Mouse (Mus musculus) MEL (cell line): ENCODE measurements around the gene Trim41. TPM values are rescaled to one million over a fixed set of nuclear protein-coding genes. Genes with fewer than 3 reads are reported as not detected.
"Not testable (repeated sequence)": the region's sequence is repeated elsewhere in the genome, so short reads cannot be mapped to it uniquely, and the experiment has no call there.

ENCODE experiments used
- DNase-seq: peaks from one replicate; pipeline ENCODE4 v3.0.0; 2011; ENCODE audit warnings: low read depth, low spot score
- H3K27ac ChIP-seq: 2 replicates; pipeline ENCODE4 v1.5.1; 2012; ENCODE audit warnings: low read depth, mild to moderate bottlenecking, control low read depth, low read length, moderate library complexity; ENCODE audit not compliant: control insufficient read depth
- H3K27me3 ChIP-seq, 2 experiments: fragments of 150-350 bp in 1 of 2; sonication (generic) in 1 of 2; 2 replicates each; pipeline ENCODE4 v1.6.1; 2012; ENCODE audit warnings: low read length in 2 of 2, mild to moderate bottlenecking in 2 of 2, improper control_type of control experiment in 1 of 2, moderate library complexity in 1 of 2; ENCODE audit not compliant: insufficient read depth in 2 of 2, control insufficient read depth in 1 of 2
- H3K36me3 ChIP-seq, 2 experiments: 2 replicates each; pipeline ENCODE4 v1.6.1; 2012 to 2014; ENCODE audit warnings: low read length in 2 of 2, improper control_type of control experiment in 1 of 2, inconsistent platforms in 1 of 2, mild to moderate bottlenecking in 1 of 2; ENCODE audit not compliant: insufficient read depth in 2 of 2, control insufficient read depth in 1 of 2
- H3K4me1 ChIP-seq, 2 experiments: fragments of 150-350 bp in 1 of 2; sonication (generic) in 1 of 2; 2 replicates each; pipeline ENCODE4 v1.6.1; 2012; ENCODE audit warnings: low read length in 2 of 2, improper control_type of control experiment in 1 of 2, mild to moderate bottlenecking in 1 of 2; ENCODE audit not compliant: insufficient read depth in 2 of 2, control insufficient read depth in 1 of 2
- H3K4me3 ChIP-seq, 2 experiments: fragments of 150-350 bp in 1 of 2; sonication (generic) in 1 of 2; 2 replicates each; pipeline ENCODE4 v1.5.1; 2012; ENCODE audit warnings: low read depth in 2 of 2, low read length in 2 of 2, mild to moderate bottlenecking in 2 of 2, moderate library complexity in 2 of 2, control low read depth in 1 of 2, improper control_type of control experiment in 1 of 2; ENCODE audit not compliant: control insufficient read depth in 1 of 2, insufficient read depth in 1 of 2
- H3K79me2 ChIP-seq: 2 replicates; pipeline ENCODE4 v1.6.1; 2012; ENCODE audit warnings: mild to moderate bottlenecking, low read length, moderate library complexity; ENCODE audit not compliant: control insufficient read depth, poor library complexity, insufficient read depth
- H3K9ac ChIP-seq: 2 replicates; pipeline ENCODE4 v1.6.1; 2012; ENCODE audit warnings: low read depth, mild to moderate bottlenecking, control low read depth, low read length, moderate library complexity; ENCODE audit not compliant: control insufficient read depth, poor library complexity, severe bottlenecking
- H3K9me3 ChIP-seq: fragments of 150-350 bp; sonication (generic); replicated peaks from 2 replicates; pipeline ENCODE4 v1.6.1; 2012; ENCODE audit warnings: mild to moderate bottlenecking, low read length, improper control_type of control experiment, moderate library complexity; ENCODE audit not compliant: insufficient read depth
- BHLHE40 ChIP-seq: IDR thresholded peaks from 2 replicates; pipeline ENCODE4 v1.6.1; 2012; ENCODE audit warnings: low read depth, mild to moderate bottlenecking, inconsistent platforms, low read length, improper control_type of control experiment, borderline replicate concordance
- CHD1 ChIP-seq: IDR thresholded peaks from 2 replicates; pipeline ENCODE4 v1.6.1; 2012; ENCODE audit warnings: low read depth, mild to moderate bottlenecking, inconsistent platforms, low read length, improper control_type of control experiment
- CHD2 ChIP-seq: IDR thresholded peaks from 2 replicates; pipeline ENCODE4 v1.6.1; 2011; ENCODE audit warnings: low read length, improper control_type of control experiment
- ELF1 ChIP-seq: IDR thresholded peaks from 2 replicates; pipeline ENCODE4 v1.6.1; 2014; ENCODE audit warnings: low read depth, mild to moderate bottlenecking, inconsistent platforms, low read length, improper control_type of control experiment, moderate library complexity
- EP300 ChIP-seq, 2 experiments: IDR thresholded peaks; 2 replicates each; pipeline ENCODE4 v1.6.1; 2011; ENCODE audit warnings: improper control_type of control experiment in 2 of 2, low read length in 2 of 2, low read depth in 1 of 2, mild to moderate bottlenecking in 1 of 2
- ETS1 ChIP-seq: IDR thresholded peaks from 2 replicates; pipeline ENCODE4 v1.6.1; 2012; ENCODE audit warnings: low read depth, mild to moderate bottlenecking, inconsistent platforms, low read length, improper control_type of control experiment, moderate library complexity
- GABPA ChIP-seq: IDR thresholded peaks from 2 replicates; pipeline ENCODE4 v1.6.1; 2012; ENCODE audit warnings: low read depth, mild to moderate bottlenecking, inconsistent platforms, low read length, improper control_type of control experiment, moderate library complexity
- GATA1 ChIP-seq: IDR thresholded peaks from 2 replicates; pipeline ENCODE4 v1.6.1; 2011; ENCODE audit warnings: low read depth, low read length, improper control_type of control experiment
- JUND ChIP-seq: IDR thresholded peaks from 2 replicates; pipeline ENCODE4 v1.6.1; 2011; ENCODE audit warnings: low read depth, mild to moderate bottlenecking, improper control_type of control experiment, low read length
- MAFK ChIP-seq: IDR thresholded peaks from 2 replicates; pipeline ENCODE4 v1.6.1; 2011; ENCODE audit warnings: low read depth, mild to moderate bottlenecking, low read length, improper control_type of control experiment, borderline replicate concordance
- MAX ChIP-seq: IDR thresholded peaks from 2 replicates; pipeline ENCODE4 v1.6.1; 2011; ENCODE audit warnings: low read length, improper control_type of control experiment
- MAZ ChIP-seq: IDR thresholded peaks from 2 replicates; pipeline ENCODE4 v1.6.1; 2012; ENCODE audit warnings: low read depth, mild to moderate bottlenecking, inconsistent platforms, low read length, improper control_type of control experiment
- MXI1 ChIP-seq: IDR thresholded peaks from 2 replicates; pipeline ENCODE4 v1.6.1; 2011; ENCODE audit warnings: mild to moderate bottlenecking, low read depth, low read length, improper control_type of control experiment
- MYB ChIP-seq: IDR thresholded peaks from 2 replicates; pipeline ENCODE4 v1.6.1; 2011; ENCODE audit warnings: mild to moderate bottlenecking, low read depth, low read length, improper control_type of control experiment
- MYC ChIP-seq: IDR thresholded peaks from 2 replicates; pipeline ENCODE4 v1.6.1; 2011; ENCODE audit warnings: low read depth, mild to moderate bottlenecking, low read length, improper control_type of control experiment, moderate library complexity
- NELFE ChIP-seq: IDR thresholded peaks from 2 replicates; pipeline ENCODE4 v1.6.1; 2011; ENCODE audit warnings: low read depth, low read length, improper control_type of control experiment
- POLR2A ChIP-seq, 2 experiments: IDR thresholded peaks; 2 replicates each; pipeline ENCODE4 v1.6.1; 2011 to 2012; ENCODE audit warnings: low read length in 2 of 2, mild to moderate bottlenecking in 2 of 2, control low read depth in 1 of 2, improper control_type of control experiment in 1 of 2, low read depth in 1 of 2, moderate library complexity in 1 of 2; ENCODE audit not compliant: control insufficient read depth in 1 of 2, insufficient read depth in 1 of 2, poor library complexity in 1 of 2
- POLR2AphosphoS2 ChIP-seq: IDR thresholded peaks from 2 replicates; pipeline ENCODE4 v1.6.1; 2011; ENCODE audit warnings: low read length, improper control_type of control experiment
- RAD21 ChIP-seq: IDR thresholded peaks from 2 replicates; pipeline ENCODE4 v1.6.1; 2011; ENCODE audit warnings: mild to moderate bottlenecking, low read depth, low read length, improper control_type of control experiment
- RCOR1 ChIP-seq: IDR thresholded peaks from 2 replicates; pipeline ENCODE4 v1.6.1; 2012; ENCODE audit warnings: low read depth, mild to moderate bottlenecking, inconsistent platforms, low read length, improper control_type of control experiment
- SIN3A ChIP-seq: IDR thresholded peaks from 2 replicates; pipeline ENCODE4 v1.6.1; 2012; ENCODE audit warnings: low read length, improper control_type of control experiment, inconsistent platforms
- TBP ChIP-seq: IDR thresholded peaks from 2 replicates; pipeline ENCODE4 v1.8.0; 2011; ENCODE audit warnings: low read depth, low read length, improper control_type of control experiment
- TCF12 ChIP-seq: IDR thresholded peaks from 2 replicates; pipeline ENCODE4 v1.6.1; 2014; ENCODE audit warnings: low read depth, mild to moderate bottlenecking, inconsistent platforms, low read length, improper control_type of control experiment, moderate library complexity
- USF1 ChIP-seq: IDR thresholded peaks from 2 replicates; pipeline ENCODE4 v1.6.1; 2014; ENCODE audit warnings: low read depth, mild to moderate bottlenecking, inconsistent platforms, low read length, improper control_type of control experiment, moderate library complexity
- ZMIZ1 ChIP-seq: IDR thresholded peaks from 2 replicates; pipeline ENCODE4 v1.6.1; 2012; ENCODE audit warnings: low read depth, mild to moderate bottlenecking, inconsistent platforms, low read length, improper control_type of control experiment, moderate library complexity
- polyA plus RNA-seq, 2 experiments: library from polyadenylated mRNA; stranded (reverse) in 1 of 2; unstranded in 1 of 2; fragments of >175 nt in 1 of 2; fragments of >200 nt in 1 of 2; gene quantifications; 2 replicates each; pipeline versions ENCODE4 v1.2.1 to v1.2.4; 2012; ENCODE audit warnings: low replicate concordance in 2 of 2, low read depth in 1 of 2; ENCODE audit not compliant: insufficient read length in 2 of 2, insufficient read depth in 1 of 2, missing spikeins in 1 of 2
- total RNA-seq: library from RNA; depleted of rRNA; stranded (reverse); fragments of 300-350 nt; gene quantifications from 2 replicates; pipeline ENCODE4 v1.2.3, GENCODE M21; 2012

Gene Trim41
- total and polyA plus RNA-seq, 3 experiments = 37.0 to 76.3 (median 56.4) TPM

GRCm38 (mm10) chr11:48793184-48793583 is 24.0 kb downstream of the Trim41 start:
- Histone ChIP-seq H3K79me2 (peaks cover 4% of the 10 kb centered on the region; the same call in 1 of the 2 replicates), H3K27ac (no peak overlapping the region), H3K4me3 (no peak overlapping the region), H3K9me3 (no peaks in the 10 kb centered on the region), H3K27me3 (no peaks in the 10 kb centered on the region), H3K9ac (no peak overlapping the region), H3K4me1 (peaks cover 11 to 38% of the 10 kb centered on the region in 2 experiments), H3K36me3 (peaks cover 0 to 26% of the 10 kb centered on the region in 2 experiments; a peak in 2 of 4 replicates)
- TF ChIP-seq TCF12 (no peak), GATA1 (no peak), MYC (0 out of 2 replicates have a peak, but pooled peaks have one; percentile 8), EP300 (IDR thresholded peaks at IDR 0.05; ENCODE audit: low read depth in 1 of 2, low read length in 2 of 2) (peak in 1 of 2 experiments; percentile 58; a peak in 2 of 4 replicates), RCOR1 (peak; percentile 43; the same call in 1 of the 2 replicates), SIN3A (peak; percentile 56; the same call in 1 of the 2 replicates), ETS1 (0 out of 2 replicates have a peak, but pooled peaks have one; percentile 25), MAFK (no peak)
- DNase-seq = peak; percentile 52

GRCm38 (mm10) chr11:48791894-48792293 is 25.3 kb downstream of the Trim41 start:
- DNase-seq, H3K4me3 ChIP-seq, H3K79me2 ChIP-seq, H3K9me3 ChIP-seq, H3K27me3 ChIP-seq, H3K27ac ChIP-seq, H3K9ac ChIP-seq: not testable (repeated sequence)
- TF ChIP-seq TBP = peak; percentile 93
- H3K4me1 ChIP-seq = peaks cover 9 to 32% of the 10 kb centered on the region in 2 experiments
- H3K36me3 ChIP-seq = peaks cover 0 to 22% of the 10 kb centered on the region in 2 experiments; a peak in 2 of 4 replicates

GRCm38 (mm10) chr11:48790946-48791345 is 26.2 kb downstream of the Trim41 start:
- H3K36me3 ChIP-seq = peaks cover 0 to 13% of the 10 kb centered on the region in 2 experiments; a peak in 2 of 4 replicates
- H3K4me1 ChIP-seq = peaks cover 9 to 24% of the 10 kb centered on the region in 2 experiments
- peak overlapping the region; percentile 12; the same call in 1 of the 2 replicates for H3K27ac ChIP-seq
- H3K4me3 ChIP-seq = peak overlapping the region; percentile 58 to 74
- DNase-seq = peak; percentile 69
- H3K79me2 ChIP-seq = no peaks in the 10 kb centered on the region
- H3K9ac ChIP-seq = peak overlapping the region; percentile 52
- no peaks in the 10 kb centered on the region for H3K27me3 ChIP-seq
- no peaks in the 10 kb centered on the region for H3K9me3 ChIP-seq
- TF ChIP-seq RAD21 (no peak), GATA1 (no peak), CHD2 (no peak), ELF1 (0 out of 2 replicates have a peak, but pooled peaks have one; percentile 47), JUND (no peak), SIN3A (no peak), MAZ (no peak), RCOR1 (no peak), MAFK (no peak), MXI1 (no peak), MYC (no peak), BHLHE40 (peak; percentile 59; the same call in 1 of the 2 replicates), TCF12 (no peak), POLR2A (IDR thresholded peaks at IDR 0.05; ENCODE audit: control insufficient read depth in 1 of 2, insufficient read depth in 1 of 2, low read depth in 1 of 2, low read length in 2 of 2, poor library complexity in 1 of 2) (no peak), EP300 (IDR thresholded peaks at IDR 0.05; ENCODE audit: low read depth in 1 of 2, low read length in 2 of 2) (0 out of 4 replicates have a peak, but pooled peaks of 1 of the 2 experiments have one; percentile 14), TBP (no peak), USF1 (no peak), ZMIZ1 (no peak), NELFE (no peak), ETS1 (no peak), CHD1 (no peak), POLR2AphosphoS2 (no peak), GABPA (no peak), MAX (no peak), MYB (no peak)
